Mouse (Mus musculus) left cerebral cortex, adult 2 months (tissue): ENCODE data around the gene Itm2b. TPM values are rescaled to one million over a fixed set of nuclear protein-coding genes. Genes with fewer than 3 reads are reported as not detected.

Source experiments
- DNase-seq, 2 experiments: peaks; one replicate each; pipeline ENCODE4 v3.0.0; 2021 to 2022; ENCODE audit warnings: low spot score in 2 of 2, mixed read lengths in 1 of 2; ENCODE audit errors: extremely low spot score in 1 of 2
- H3K27ac ChIP-seq: fragments of 200-600 bp; 2 replicates; pipeline ENCODE4 v1.8.1; 2022
- H3K4me3 ChIP-seq: fragments of 200-600 bp; 2 replicates; pipeline ENCODE4 v1.8.1; 2022
- CTCF ChIP-seq: fragments of 200-600 bp; IDR thresholded peaks from 2 replicates; pipeline ENCODE4 v1.8.1; 2022; ENCODE audit warnings: antibody characterized with exemption, mild to moderate bottlenecking, moderate library complexity
- intact Hi-C: fragments of 180-260 bp; cut with DNase I; formaldehyde crosslinking; loops from one replicate; pipeline ENCODE4 v1.15.1; 2025
- total RNA-seq, 2 experiments: library from RNA; stranded (reverse); gene quantifications; 2 replicates each; pipeline ENCODE4 v1.2.3; 2021

Itm2b gene
- total RNA-seq, 2 experiments from 2014 or later = 721 to 748 TPM

DNA sequence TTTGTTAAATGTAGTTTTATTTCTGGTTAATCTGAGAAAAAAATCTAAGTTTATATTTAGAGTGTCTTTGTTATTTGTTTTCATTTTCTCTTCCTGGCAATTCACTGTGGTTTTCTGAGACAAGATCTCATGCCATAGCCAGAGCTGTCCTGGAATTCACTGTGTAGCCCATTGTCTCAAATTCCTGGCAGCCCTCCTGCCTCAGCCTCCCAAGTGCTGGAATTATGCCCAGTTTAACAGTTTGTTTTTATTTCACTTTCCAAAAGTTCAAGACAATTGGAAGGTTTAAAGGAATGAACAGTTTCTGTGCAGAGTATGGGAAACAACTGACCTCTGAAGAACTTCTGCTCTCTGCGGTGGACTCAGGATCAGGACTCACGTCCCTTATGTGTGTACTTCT, 55.2 kb downstream of the Itm2b start:
- Histone ChIP-seq H3K4me3 (no peak overlapping the region), H3K27ac (no peak overlapping the region)
- intact Hi-C loops = no loop called here
- TF ChIP-seq CTCF = no peak
- no peak for DNase-seq

DNA sequence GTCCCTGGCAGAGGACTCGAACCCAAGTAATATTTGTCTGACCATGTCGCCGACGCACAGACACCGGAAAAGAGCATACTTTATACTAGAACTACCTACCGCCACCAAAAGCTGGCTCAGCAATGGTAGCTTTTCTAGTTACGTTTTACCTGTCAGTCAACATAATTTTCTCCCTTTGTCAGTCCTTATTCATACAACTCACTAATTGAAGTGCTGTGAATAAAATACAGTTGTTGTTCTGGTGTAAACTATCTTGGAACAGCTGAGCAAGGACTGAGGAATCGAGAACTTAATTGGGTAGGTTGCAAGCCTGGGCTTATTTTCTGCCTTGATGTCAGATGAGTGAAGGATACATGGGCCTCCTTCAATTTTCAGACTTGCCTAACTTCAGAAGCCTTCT, 58.6 kb downstream of the Itm2b start:
- H3K27ac ChIP-seq = peak overlapping the region; percentile 93
- no peak for TF ChIP-seq CTCF
- DNase-seq = no peak
- intact Hi-C loops = loop anchor here (2.0 kb wide), 2 partner anchors 56 to 148 kb away; no protein-coding TSS in a partner anchor
- H3K4me3 ChIP-seq = peak overlapping the region; percentile 91

DNA sequence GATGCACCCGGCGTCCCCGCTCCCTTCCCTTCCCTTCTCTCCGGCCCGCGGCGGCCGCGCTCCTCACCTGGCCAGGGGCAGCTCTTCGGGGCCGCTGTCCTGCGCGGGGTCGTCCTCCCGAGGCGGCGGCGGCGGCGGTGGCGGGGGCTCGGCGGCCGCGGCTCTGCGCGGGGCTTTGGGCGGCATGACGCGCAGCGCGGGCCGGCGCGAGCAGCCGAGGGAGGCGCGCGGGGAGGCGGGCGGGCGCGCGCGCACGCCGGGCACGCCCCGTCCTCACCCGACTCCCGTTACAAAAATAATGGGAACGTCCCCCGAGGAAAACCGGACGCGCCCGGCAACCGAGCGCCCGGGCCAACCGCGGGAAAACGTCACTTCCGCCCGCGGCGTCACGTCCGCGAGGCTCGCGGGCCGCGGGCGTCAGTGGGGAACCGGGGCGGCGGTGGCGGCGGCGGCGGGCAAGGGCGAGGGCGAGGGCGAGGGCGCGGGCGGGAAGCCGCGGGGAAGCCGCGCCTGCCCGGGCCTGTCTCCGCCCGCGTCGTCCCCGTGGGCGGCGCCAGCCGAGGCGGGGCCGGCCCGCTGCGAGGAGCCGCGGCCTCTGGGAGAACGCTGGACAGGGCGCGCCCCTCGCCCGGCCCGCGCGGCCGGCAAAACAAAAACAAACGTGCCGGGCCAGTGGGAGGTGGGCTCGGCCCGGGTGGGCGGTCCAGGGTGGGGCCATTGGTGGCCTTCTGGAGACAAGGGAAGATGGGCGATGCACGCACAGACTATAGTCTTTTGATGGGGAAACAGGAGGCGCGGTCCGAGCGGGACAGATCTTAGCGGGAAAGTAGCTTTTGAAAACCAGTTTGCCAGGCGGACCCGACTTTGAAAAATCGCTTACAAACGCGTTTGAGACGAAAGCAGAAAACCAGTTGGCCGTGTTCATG, 59.4 kb downstream of the Itm2b start, which contains the start of gene Rb1:
Gene Rb1, minus strand, starts transcription at position 367 of the 926 bp plus-strand sequence.
- intact Hi-C loops = loop anchor here (2.0 kb wide), 2 partner anchors 57 to 149 kb away; no protein-coding TSS in a partner anchor
- TF ChIP-seq CTCF = no peak
- peak; percentile 82 to 85 for DNase-seq
- H3K4me3 ChIP-seq = peak within 1 kb of the TSS; percentile 91
- peak within 1 kb of the TSS; percentile 93 for H3K27ac ChIP-seq

DNA sequence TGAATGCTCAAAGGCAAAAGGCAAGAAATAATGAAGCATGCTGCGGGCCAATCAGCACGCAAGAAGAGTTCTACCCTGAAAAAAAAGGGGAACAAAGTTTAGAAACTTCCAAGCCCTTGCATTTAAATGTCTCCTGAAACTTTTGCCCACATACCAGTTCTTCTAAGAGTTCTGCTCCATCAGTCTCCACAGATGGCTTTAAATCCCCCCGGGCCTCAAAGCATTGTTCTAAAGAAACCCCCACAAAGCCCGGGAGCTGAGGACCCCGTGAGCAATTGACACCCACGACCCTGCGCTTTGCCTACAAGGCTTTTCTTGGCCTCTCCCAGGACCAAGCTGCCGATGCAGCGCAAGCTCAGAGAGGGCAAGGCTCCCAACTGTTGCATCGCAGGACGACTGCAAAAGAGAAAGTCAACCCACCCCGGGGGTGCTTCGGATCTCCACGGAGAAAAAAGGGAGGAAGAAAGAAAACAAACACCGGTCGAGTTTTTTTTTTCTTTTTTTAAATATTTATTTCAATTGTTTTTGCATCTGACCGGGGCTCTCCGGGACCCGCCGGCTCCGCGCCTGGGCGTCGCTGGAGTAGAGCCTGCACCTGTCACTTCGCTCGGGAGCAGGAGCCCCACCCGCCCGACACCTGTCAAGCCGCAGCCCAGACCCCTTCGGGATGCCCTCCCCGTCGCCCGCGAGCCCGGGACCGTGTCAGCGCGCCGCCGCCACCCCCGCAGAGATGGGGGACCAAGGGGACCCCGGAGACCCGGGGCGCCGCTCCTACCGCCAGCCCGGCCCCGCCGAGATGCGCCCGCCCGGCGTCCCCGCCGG, 60.2 kb downstream of the Itm2b start:
- H3K4me3 ChIP-seq = peak overlapping the region; percentile 91
- peak overlapping the region; percentile 82 for H3K27ac ChIP-seq
- TF ChIP-seq CTCF = no peak
- DNase-seq = peak; percentile 35 to 45
- intact Hi-C loops = no loop called here

DNA sequence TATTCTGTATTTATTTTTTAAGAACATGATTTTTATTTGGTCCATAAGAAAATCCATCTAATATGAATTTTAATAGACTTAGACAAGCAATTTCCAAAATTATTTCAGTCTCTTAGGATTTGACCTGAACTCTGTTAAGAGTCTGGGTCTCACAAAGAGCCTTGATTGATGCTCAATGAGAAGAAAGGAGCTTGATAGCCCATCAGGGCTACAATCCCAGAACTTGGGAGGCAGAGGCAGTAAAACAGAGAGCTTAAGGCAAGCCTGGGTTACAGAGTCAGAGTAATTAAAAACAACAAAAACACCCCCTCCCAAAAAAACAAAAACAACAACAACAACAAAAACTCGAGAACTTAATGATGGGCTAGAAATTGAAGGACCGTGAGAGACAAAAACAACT, 61.1 kb downstream of the Itm2b start:
- no peak overlapping the region for H3K4me3 ChIP-seq
- intact Hi-C loops = no loop called here
- TF ChIP-seq CTCF = no peak
- no peak for DNase-seq
- H3K27ac ChIP-seq = no peak overlapping the region

DNA sequence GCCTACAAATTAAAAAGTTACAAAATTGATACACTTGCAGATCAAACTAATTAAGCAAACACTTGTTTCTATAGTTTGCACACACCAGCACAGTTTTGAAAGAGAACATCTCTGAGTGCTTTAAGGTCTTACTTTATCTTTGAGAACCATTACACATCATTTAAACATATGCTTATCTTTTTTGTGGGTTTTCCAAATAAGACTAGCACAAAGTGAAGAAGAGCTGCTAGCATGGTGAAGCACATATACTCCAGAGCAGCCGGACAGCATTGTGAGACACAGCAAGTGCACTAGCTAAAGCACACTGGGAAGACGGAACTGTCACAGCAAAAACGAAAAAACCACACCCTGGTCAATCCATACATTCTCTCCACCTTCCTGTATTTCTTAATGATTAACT, 62.9 kb downstream of the Itm2b start:
- intact Hi-C loops = no loop called here
- no peak for TF ChIP-seq CTCF
- DNase-seq = no peak
- H3K4me3 ChIP-seq = no peak overlapping the region
- no peak overlapping the region for H3K27ac ChIP-seq

DNA sequence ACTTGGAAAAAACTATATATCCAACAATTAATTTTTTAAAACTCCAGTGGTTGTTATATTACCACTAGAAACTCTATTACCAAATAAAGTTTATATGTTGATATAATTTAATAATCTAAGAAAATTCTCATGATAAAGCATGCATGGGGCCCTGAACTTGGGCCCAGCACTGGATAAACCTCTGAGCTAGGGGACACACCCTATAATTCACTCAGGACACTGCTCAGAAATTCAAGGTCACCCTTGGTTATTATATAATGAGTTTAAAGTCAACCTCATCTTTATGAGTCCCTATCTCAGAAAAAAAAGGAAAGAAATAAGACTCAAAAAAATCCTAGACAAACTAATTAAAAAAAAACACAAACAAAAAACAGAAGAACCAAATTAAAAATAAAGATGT, 68.2 kb downstream of the Itm2b start:
- intact Hi-C loops = no loop called here
- TF ChIP-seq CTCF = no peak
- Histone ChIP-seq H3K4me3 (no peak overlapping the region), H3K27ac (no peak overlapping the region)
- no peak for DNase-seq

DNA sequence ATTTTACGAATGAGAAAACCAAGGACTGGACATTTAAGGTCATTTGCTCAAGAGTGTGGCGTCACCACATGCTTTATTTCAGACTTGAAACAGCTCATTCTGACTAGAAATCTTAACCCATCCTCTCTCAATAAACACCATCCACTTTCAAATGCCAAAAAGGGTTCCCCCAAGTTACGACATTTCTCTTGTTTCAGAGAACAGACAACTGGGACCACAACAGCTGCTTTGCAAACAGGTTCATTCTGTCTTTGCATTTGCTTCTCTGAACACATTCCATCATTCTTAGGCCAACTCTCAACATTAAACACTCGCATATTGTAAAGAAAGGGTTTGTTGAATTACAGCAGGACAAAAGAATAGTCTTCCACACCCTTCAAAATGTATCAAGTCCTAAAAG, 71.2 kb downstream of the Itm2b start:
- no peak for TF ChIP-seq CTCF
- Histone ChIP-seq H3K4me3 (no peak overlapping the region), H3K27ac (no peak overlapping the region)
- intact Hi-C loops = no loop called here
- no peak for DNase-seq

DNA sequence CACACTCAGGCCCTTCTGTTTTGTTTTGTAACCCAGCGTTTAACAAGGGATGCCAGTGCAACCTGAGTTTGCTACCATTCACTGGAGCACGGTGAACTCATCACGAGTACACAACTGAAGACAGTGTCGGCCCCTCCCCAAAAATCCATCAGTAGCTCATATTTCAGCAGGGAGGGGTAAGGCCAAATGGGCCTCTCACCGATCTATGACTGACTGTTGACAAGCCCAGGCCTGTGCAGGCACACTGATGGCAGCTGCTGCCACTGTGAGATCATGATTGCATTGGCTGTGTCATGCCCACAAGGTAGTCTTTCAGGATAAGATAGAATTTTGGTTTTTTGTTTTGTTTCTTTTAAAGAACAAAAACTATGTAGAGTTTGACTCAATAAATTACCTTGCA, 71.7 kb downstream of the Itm2b start:
- TF ChIP-seq CTCF = no peak

DNA sequence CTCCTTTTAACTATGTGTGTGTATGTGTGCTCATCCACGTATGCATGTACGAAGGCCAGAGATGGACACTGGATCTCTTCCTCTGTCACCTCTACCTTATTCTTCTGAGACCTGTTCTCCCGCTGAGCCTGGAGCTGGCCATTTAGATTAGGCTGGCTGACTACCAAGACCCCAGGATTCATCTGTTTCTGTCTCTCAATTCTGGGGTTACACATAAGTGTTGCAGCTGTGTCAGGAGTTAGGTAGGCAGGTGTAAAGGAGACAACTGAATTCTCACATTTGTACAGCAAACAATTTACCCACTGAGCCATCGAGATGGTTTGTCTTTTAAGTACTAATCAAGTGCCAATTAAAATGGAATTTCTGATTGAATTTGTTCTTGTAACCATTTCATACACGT, 72.2 kb downstream of the Itm2b start:
- no peak for TF ChIP-seq CTCF
- DNase-seq = no peak
- no peak overlapping the region for H3K4me3 ChIP-seq
- H3K27ac ChIP-seq = no peak overlapping the region
- intact Hi-C loops = no loop called here

More for the DNA sequence above, 71.7 kb downstream of the Itm2b start:
- DNase-seq = no peak
- intact Hi-C loops = no loop called here
- H3K27ac ChIP-seq = no peak overlapping the region
- no peak overlapping the region for H3K4me3 ChIP-seq

Other genes starting within 250 kb of the Itm2b start
- 1 to 10 TPM; 1.1 to 1.3 TPM for gene Lpar6, start 147.4 kb downstream of the Itm2b start, total RNA-seq
- gene Rb1, start 59.5 kb downstream of the Itm2b start, total RNA-seq = 10 to 100 TPM; 29.7 to 30.5 TPM
- 10 to 100 TPM; 26.6 to 26.9 TPM for gene Med4, start 124.7 kb upstream of the Itm2b start, total RNA-seq
- 100 to 1,000 TPM; 143 to 160 TPM for gene Sucla2, start 140.0 kb upstream of the Itm2b start, total RNA-seq
- 1 to 10 TPM; 5.2 to 6.0 TPM for gene Nudt15, start 163.0 kb upstream of the Itm2b start, total RNA-seq